Mouse (Mus musculus): ENCODE data around the gene Msi2.

- TF ChIP-seq CTCF (IDR thresholded peaks at IDR 0.05; ENCODE audit: insufficient read depth, low read depth, low read length) (no peak), POLR2A (IDR thresholded peaks at IDR 0.05; ENCODE audit: insufficient read depth, low read depth, low read length) (no peak)
Observed at GRCm38 (mm10) chr11:88600194-88600593, 118.1 kb downstream of the Msi2 start.

Measured in olfactory bulb, adult 2 months (tissue).